Mouse (Mus musculus): Measurements from ENCODE around the gene Zgpat.

DNA sequence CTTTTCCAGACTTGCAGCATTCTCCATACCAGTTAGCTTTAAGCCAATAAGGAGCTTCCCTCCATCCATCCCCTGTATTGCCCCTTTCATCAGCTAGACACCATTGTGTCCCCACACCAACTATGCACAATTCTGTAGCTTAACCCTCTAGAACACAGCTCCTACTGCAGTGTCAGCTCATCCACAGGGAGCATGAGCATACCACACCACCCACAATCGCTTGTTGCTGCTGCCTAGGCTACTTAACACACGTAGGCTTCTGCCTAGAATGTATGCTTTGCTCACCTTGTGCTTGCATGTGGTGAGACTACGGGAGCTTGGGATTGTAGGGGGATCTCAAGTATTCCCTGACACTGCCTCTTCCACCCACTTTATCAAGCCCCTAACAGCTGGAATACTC lies 7.9 kb upstream of the Zgpat start:
- TF ChIP-seq POLR2A (IDR thresholded peaks at IDR 0.05; ENCODE audit: borderline replicate concordance, insufficient read depth, low read length) (no peak), CTCF (IDR thresholded peaks at IDR 0.05; ENCODE audit: borderline replicate concordance, insufficient read depth, low read depth, low read length) (no peak)

Data from cerebellum, adult 2 months (tissue).